Mouse (Mus musculus): ENCODE results near the gene Tmprss11f. TPM values are rescaled to one million over a fixed set of nuclear protein-coding genes. Genes with fewer than 3 reads are reported as not detected.
"Not testable (repeated sequence)": the region's sequence is repeated elsewhere in the genome, so short reads cannot be mapped to it uniquely, and the experiment has no call there.

Gene Tmprss11f
- total RNA-seq (2014; rRNA removed; ENCODE audit: low replicate concordance) (not detected in 2 replicates), polyA plus RNA-seq (2015; fragmentation: Nextera tagmentation; extraction: Ambion mirVana) (not detected in 2 replicates)

GRCm38 (mm10) chr5:86632324-86632723 lies at the start of gene Tmprss11f:
TSS of gene Tmprss11f (minus strand) at chr5:86632424.
- Histone ChIP-seq H3K4me3 (ENCODE audit: low read depth, low read length) (no peak within 1 kb of the TSS), H3K9ac (replicated peaks; ENCODE audit: low read depth, low read length) (no peak within 1 kb of the TSS), H3K9me3 (replicated peaks; ENCODE audit: control insufficient read depth, low read length) (no peaks in the 10 kb centered on the region), H3K27ac (ENCODE audit: low read depth) (no peak within 1 kb of the TSS), H3K4me1 (ENCODE audit: control insufficient read depth, insufficient read depth) (no peaks in the 10 kb centered on the region), H3K4me2 (ENCODE audit: low read depth, low read length) (no peak within 1 kb of the TSS), H3K36me3 (replicated peaks; ENCODE audit: control insufficient read depth, insufficient read depth, low read length) (no peaks in the 10 kb centered on the region), H3K27me3 (ENCODE audit: control insufficient read depth, insufficient read depth, low read length) (no peaks in the 10 kb centered on the region)
- DNase-seq (ENCODE audit: low spot score) (no peak), ATAC-seq (ENCODE audit: insufficient read depth, low read depth) (no peak)
- 57% methylated on average over 5 of the region's 5 CpGs for WGBS
- TF ChIP-seq EP300 (IDR thresholded peaks at IDR 0.05; ENCODE audit: low read depth): no peak
- TF ChIP-seq CTCF (IDR thresholded peaks at IDR 0.05; ENCODE audit: low read depth): no peak

GRCm38 (mm10) chr5:86676262-86676661 lies 44.0 kb upstream of the Tmprss11f start, which contains the start of gene Tmprss11b:
TSS of gene Tmprss11b (minus strand) at chr5:86676362.
- Histone ChIP-seq H3K9ac (replicated peaks; ENCODE audit: low read depth, low read length) (no peak within 1 kb of the TSS), H3K36me3 (replicated peaks; ENCODE audit: control insufficient read depth, insufficient read depth, low read length) (no peaks in the 10 kb centered on the region), H3K4me3 (ENCODE audit: low read depth, low read length) (no peak within 1 kb of the TSS), H3K4me2 (ENCODE audit: low read depth, low read length) (no peak within 1 kb of the TSS), H3K4me1 (ENCODE audit: control insufficient read depth, insufficient read depth) (no peaks in the 10 kb centered on the region), H3K9me3 (replicated peaks; ENCODE audit: control insufficient read depth, low read length) (no peaks in the 10 kb centered on the region), H3K27ac (ENCODE audit: low read depth) (no peak within 1 kb of the TSS), H3K27me3 (ENCODE audit: control insufficient read depth, insufficient read depth, low read length) (no peaks in the 10 kb centered on the region)
- DNase-seq (ENCODE audit: low spot score): no peak
- ATAC-seq (ENCODE audit: insufficient read depth, low read depth): no peak
- TF ChIP-seq CTCF (IDR thresholded peaks at IDR 0.05; ENCODE audit: low read depth) (no peak), EP300 (IDR thresholded peaks at IDR 0.05; ENCODE audit: low read depth) (no peak)
- WGBS: 68% methylated on average over 5 of the region's 5 CpGs

DNA sequence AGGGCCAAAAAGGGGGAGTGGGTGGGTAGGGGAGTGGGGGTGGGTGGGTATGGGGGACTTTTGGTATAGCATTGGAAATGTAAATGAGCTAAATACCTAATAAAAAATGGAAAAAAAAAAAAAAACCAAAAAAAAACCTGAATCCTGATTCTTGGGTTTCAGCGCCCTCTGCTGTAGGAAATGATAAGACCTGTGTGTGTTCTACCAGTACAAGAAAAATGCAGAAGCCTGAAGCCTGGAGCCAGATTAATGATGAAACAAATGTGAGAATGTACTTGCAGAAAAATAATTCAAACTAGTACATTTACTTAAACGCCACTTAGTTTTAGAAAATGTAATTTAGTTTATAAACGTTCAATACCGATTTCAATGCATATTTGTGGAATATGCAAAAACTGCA lies 17.0 kb upstream of the Tmprss11f start:
- DNase-seq (ENCODE audit: low spot score); ATAC-seq (ENCODE audit: insufficient read depth, low read depth); H3K27ac ChIP-seq (ENCODE audit: low read depth); H3K4me3 ChIP-seq (ENCODE audit: low read depth, low read length); H3K4me1 ChIP-seq (ENCODE audit: control insufficient read depth, insufficient read depth); H3K36me3 ChIP-seq (replicated peaks; ENCODE audit: control insufficient read depth, insufficient read depth, low read length); H3K9ac ChIP-seq (replicated peaks; ENCODE audit: low read depth, low read length); H3K4me2 ChIP-seq (ENCODE audit: low read depth, low read length); H3K27me3 ChIP-seq (ENCODE audit: control insufficient read depth, insufficient read depth, low read length); H3K9me3 ChIP-seq (replicated peaks; ENCODE audit: control insufficient read depth, low read length): not testable (repeated sequence)
- peak; percentile 43 for TF ChIP-seq CTCF (IDR thresholded peaks at IDR 0.05; ENCODE audit: low read depth)
- WGBS: 20% methylated on average over 4 of the region's 4 CpGs

- Histone ChIP-seq H3K4me2 (ENCODE audit: low read depth, low read length) (no peak overlapping the region), H3K4me1 (ENCODE audit: control insufficient read depth, insufficient read depth) (no peaks in the 10 kb centered on the region), H3K9me3 (replicated peaks; ENCODE audit: control insufficient read depth, low read length) (no peaks in the 10 kb centered on the region), H3K27ac (ENCODE audit: low read depth) (no peak overlapping the region), H3K36me3 (replicated peaks; ENCODE audit: control insufficient read depth, insufficient read depth, low read length) (no peaks in the 10 kb centered on the region), H3K27me3 (ENCODE audit: control insufficient read depth, insufficient read depth, low read length) (no peaks in the 10 kb centered on the region), H3K9ac (replicated peaks; ENCODE audit: low read depth, low read length) (no peak overlapping the region), H3K4me3 (ENCODE audit: low read depth, low read length) (no peak overlapping the region)
- DNase-seq (ENCODE audit: low spot score) (no peak), ATAC-seq (ENCODE audit: insufficient read depth, low read depth) (no peak)
- TF ChIP-seq CTCF (IDR thresholded peaks at IDR 0.05; ENCODE audit: low read depth) (no peak), EP300 (IDR thresholded peaks at IDR 0.05; ENCODE audit: low read depth) (no peak)
- 22% methylated on average over 3 of the region's 3 CpGs for WGBS
Measured at GRCm38 (mm10) chr5:86640795-86641194, 8.6 kb upstream of the Tmprss11f start.

GRCm38 (mm10) chr5:86630700-86631099 lies 1.5 kb downstream of the Tmprss11f start:
- WGBS: 33% methylated on average over 2 of the region's 2 CpGs
- no peaks in the 10 kb centered on the region for H3K9me3 ChIP-seq (replicated peaks; ENCODE audit: control insufficient read depth, low read length)
- no peak overlapping the region for H3K4me3 ChIP-seq (ENCODE audit: low read depth, low read length)
- H3K4me2 ChIP-seq (ENCODE audit: low read depth, low read length): no peak overlapping the region
- DNase-seq (ENCODE audit: low spot score) (no peak), ATAC-seq (ENCODE audit: insufficient read depth, low read depth) (no peak)
- TF ChIP-seq CTCF (IDR thresholded peaks at IDR 0.05; ENCODE audit: low read depth) (no peak), EP300 (IDR thresholded peaks at IDR 0.05; ENCODE audit: low read depth) (no peak)
- H3K36me3 ChIP-seq (replicated peaks; ENCODE audit: control insufficient read depth, insufficient read depth, low read length): no peaks in the 10 kb centered on the region
- no peak overlapping the region for H3K9ac ChIP-seq (replicated peaks; ENCODE audit: low read depth, low read length)
- H3K27ac ChIP-seq (ENCODE audit: low read depth): no peak overlapping the region
- no peaks in the 10 kb centered on the region for H3K27me3 ChIP-seq (ENCODE audit: control insufficient read depth, insufficient read depth, low read length)
- no peaks in the 10 kb centered on the region for H3K4me1 ChIP-seq (ENCODE audit: control insufficient read depth, insufficient read depth)

DNA sequence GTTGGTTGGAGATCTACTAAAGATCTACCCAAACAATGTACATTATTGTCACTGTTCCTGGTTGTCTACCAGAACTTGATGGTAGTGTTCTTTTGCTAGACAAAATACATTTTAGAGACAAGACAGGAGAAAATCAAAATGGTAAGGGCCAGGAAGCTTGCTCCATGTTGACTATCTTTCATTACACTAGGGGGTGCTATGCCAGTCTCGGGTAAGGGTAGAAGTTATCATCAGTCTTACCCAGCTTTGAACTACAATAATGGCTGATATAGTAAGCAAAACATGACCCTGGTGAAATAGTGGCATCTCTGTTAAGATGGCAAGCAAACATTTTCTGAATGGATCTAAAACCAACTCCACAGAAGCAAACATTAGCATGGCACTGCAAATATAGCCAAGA lies 10.4 kb downstream of the Tmprss11f start:
- Histone ChIP-seq H3K27me3 (ENCODE audit: control insufficient read depth, insufficient read depth, low read length) (no peaks in the 10 kb centered on the region), H3K27ac (ENCODE audit: low read depth) (no peak overlapping the region), H3K9ac (replicated peaks; ENCODE audit: low read depth, low read length) (no peak overlapping the region), H3K36me3 (replicated peaks; ENCODE audit: control insufficient read depth, insufficient read depth, low read length) (no peaks in the 10 kb centered on the region), H3K4me3 (ENCODE audit: low read depth, low read length) (no peak overlapping the region), H3K4me1 (ENCODE audit: control insufficient read depth, insufficient read depth) (no peaks in the 10 kb centered on the region), H3K9me3 (replicated peaks; ENCODE audit: control insufficient read depth, low read length) (no peaks in the 10 kb centered on the region), H3K4me2 (ENCODE audit: low read depth, low read length) (no peak overlapping the region)
- 56% methylated on average over 1 of the region's 1 CpGs for WGBS
- TF ChIP-seq EP300 (IDR thresholded peaks at IDR 0.05; ENCODE audit: low read depth): no peak
- TF ChIP-seq CTCF (IDR thresholded peaks at IDR 0.05; ENCODE audit: low read depth): no peak
- DNase-seq (ENCODE audit: low spot score): no peak
- ATAC-seq (ENCODE audit: insufficient read depth, low read depth): no peak
